Mouse (Mus musculus) right cerebral cortex, postnatal 36 days (tissue): ENCODE results near the gene Daam1.

Experiments used
- DNase-seq, 2 experiments: peaks; one replicate each; pipeline ENCODE4 v3.0.0; 2022; ENCODE audit warnings: low spot score in 2 of 2, mixed read lengths in 1 of 2

Gene Daam1

GRCm38 (mm10) chr12:71997364-71997763, 166.5 kb downstream of the Daam1 start:
- DNase-seq: no peak

GRCm38 (mm10) chr12:71998653-71999052, 167.8 kb downstream of the Daam1 start:
- no peak for DNase-seq

GRCm38 (mm10) chr12:71999671-72000070, 168.8 kb downstream of the Daam1 start:
- no peak for DNase-seq

DNA sequence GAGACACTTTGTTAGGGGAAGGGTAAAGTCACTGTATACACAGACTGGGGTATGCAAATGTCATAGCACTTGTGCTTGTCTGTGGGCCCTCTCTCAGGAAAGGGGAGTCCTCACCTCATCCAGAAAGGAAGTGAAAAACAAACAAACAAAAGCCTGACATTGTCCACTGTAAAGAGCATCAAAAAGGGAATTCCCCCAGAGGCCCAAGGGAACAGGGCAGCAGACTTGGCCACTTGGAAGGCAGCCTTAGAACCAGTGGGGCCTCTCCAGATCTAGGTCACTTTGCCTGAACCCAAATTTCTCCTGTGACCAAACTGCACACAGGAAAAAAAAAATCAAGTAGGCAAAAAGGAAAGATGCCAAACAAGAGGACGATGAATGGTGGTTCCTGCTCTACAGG, 170.9 kb downstream of the Daam1 start:
- no peak for DNase-seq

DNA sequence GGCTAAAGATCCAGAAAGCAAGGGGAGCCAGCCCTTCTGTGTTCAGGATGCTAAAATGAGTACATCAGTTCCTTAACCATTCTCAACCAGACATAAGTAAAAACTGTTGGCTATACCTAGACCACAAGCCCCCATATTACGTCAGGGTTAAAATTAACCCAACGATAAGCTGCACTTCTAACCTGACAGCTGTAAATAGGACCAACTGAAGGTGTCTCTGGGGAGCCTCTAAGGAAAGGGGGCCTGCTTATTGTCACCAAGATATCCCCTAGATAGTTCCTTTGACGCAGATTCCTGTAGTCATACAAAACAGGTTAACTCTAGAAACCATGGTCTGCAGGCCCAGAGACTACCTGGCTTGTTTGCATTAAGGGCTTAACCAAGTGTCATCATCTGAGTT, 174.4 kb downstream of the Daam1 start:
- DNase-seq: no peak

GRCm38 (mm10) chr12:72007656-72008055, 176.8 kb downstream of the Daam1 start:
- DNase-seq: no peak

- DNase-seq: no peak
These were observed 178.4 kb downstream of the Daam1 start for GRCm38 (mm10) chr12:72009051-72009902.

DNA sequence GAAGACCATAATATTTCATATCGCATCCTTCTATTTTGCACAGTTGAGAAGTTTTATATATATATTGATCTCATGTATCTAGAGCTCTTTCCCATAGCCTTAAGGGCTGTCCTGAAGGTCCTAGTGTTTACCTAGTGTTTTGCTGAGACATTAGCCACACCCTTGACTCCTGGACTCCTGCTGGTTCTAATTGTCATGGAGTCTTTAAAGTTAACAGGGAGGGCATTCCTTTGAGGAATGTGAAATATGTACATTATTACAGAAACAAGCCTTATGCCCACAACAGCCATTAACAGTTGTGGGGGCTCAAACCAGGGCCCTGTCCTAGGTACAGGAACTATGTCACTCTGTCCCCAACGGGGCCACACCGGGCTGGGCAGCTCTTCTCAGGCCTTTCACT, 180.5 kb downstream of the Daam1 start:
- DNase-seq: no peak

DNA sequence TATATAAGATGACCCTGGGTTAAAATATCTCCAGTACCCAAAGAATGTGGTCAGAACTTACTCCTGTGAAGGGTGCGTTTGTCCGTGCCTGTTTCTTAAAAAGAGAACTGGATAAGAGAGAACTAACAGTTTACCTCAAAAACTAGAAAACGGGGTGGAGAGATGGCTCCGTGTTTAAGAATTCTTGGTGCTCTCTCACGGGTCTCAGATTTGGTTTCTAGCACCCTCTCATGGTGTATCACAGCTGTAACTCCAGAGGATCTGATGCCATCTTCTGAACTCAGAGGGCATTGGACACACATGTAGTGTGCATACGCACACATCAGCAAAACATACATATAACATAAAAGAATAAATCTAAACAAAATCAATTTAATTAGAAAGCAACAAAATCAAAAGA, 181.2 kb downstream of the Daam1 start:
- no peak for DNase-seq

GRCm38 (mm10) chr12:72013711-72014354, 183.0 kb downstream of the Daam1 start:
- no peak for DNase-seq

- no peak for DNase-seq
These were observed 183.5 kb downstream of the Daam1 start for GRCm38 (mm10) chr12:72014355-72014776.

DNA sequence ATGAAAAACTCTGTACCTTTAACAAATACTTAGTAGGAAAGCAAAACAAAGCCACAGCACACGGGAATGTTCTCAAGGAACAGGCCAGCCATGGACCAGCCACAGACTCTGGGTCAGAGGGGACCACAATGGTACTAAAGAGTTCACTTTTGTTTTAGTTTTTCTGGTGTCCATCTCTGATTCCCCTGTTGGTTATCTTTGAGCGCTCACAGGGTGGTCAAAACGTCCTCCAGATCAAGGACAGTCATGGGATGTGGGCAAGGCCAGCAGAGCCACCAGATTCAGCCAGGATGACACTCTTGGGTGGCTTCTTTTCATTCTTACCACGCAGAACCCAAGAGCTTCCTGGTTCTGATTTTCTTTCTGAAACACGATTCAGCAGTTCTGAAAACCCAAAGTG, 184.4 kb downstream of the Daam1 start:
- DNase-seq: no peak

GRCm38 (mm10) chr12:72020285-72020684, 189.4 kb downstream of the Daam1 start:
- DNase-seq: no peak

DNA sequence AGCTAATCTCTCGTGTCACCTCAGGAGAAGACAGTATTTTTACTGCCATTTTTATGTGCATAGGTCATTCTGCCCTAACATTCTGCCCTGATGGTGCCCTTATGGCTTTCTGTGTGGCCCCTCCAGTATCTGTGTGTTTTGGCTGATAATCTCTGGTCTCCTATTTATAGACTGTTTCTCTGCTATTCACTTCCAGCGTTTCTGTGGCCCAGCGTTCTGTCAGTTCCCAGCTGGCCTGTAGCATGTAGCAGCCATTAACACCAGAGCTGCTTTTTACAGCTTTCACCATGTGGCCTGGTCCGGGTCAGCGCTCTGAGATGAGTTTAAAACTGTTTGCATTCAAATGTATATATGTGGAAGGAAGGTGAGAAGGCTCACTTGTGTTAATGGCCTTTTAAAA, 190.7 kb downstream of the Daam1 start:
- DNase-seq: no peak

- no peak for DNase-seq
These were observed 191.9 kb downstream of the Daam1 start for GRCm38 (mm10) chr12:72022790-72023189.

GRCm38 (mm10) chr12:72023572-72023971, 192.7 kb downstream of the Daam1 start:
- DNase-seq: no peak

DNA sequence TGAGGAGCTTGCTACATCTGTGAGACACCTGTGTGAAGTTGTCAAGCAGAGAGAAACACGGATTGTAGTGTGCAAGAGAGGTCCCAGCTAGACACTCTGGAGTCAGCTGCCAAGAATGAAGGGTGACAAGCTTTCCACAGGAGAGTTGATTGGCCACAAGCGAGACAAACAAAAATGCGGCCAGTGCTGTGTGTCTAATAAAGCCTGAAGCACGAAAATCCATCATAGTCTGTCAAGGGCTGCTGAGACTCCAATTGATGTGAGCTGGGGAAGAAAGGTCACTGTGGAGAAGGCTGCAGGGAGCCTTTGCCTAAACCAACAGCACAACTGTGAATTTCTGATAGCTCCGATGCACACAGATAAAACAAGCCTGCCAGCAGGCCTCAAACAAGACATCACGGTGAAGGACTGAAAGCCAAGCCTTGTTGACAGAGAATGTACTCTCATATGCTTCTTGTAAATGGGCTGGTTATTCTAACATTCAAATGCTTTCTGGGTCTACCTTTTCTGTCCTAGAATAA, 194.5 kb downstream of the Daam1 start:
- no peak for DNase-seq

GRCm38 (mm10) chr12:72031171-72031570, 200.3 kb downstream of the Daam1 start:
- DNase-seq: no peak

- no peak for DNase-seq
These were observed 200.9 kb downstream of the Daam1 start for GRCm38 (mm10) chr12:72031794-72032193.

DNA sequence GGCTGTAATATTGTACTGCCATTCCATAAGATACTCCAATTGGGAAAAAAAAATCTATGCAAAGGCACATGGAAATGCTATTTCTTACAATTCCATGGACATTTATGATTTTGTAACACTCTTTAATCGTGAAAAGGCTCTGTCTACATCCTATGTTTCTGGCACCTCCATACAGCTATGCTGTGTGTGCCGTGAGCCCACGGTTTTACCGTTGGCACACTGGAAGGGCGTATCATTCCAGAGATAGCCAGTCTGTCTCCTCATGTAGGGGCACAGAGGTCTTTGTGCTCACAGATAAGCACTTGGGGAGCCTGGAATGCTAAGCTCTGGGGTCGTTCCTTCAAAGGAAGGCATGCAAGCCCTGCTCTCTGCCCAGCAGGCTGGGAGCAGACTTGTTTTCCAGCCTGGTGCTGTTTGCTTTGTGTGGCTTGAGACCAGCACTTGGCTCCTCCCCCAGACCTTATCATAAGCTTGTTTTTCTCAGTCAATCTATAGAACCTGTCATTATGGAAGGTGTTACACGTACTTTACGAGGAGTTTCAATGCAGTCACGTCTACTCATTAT, 205.3 kb downstream of the Daam1 start:
- DNase-seq: no peak

GRCm38 (mm10) chr12:72037049-72037448, 206.2 kb downstream of the Daam1 start:
- no peak for DNase-seq

- no peak for DNase-seq
These were observed 208.0 kb downstream of the Daam1 start for GRCm38 (mm10) chr12:72038866-72039265.

GRCm38 (mm10) chr12:72039501-72039900, 208.6 kb downstream of the Daam1 start:
- no peak for DNase-seq
